Mouse (Mus musculus) naive thymus-derived CD4-positive, alpha-beta T cell, adult 5 months (primary cell): ENCODE results near the gene Rab30. TPM values are rescaled to one million over a fixed set of nuclear protein-coding genes. Genes with fewer than 3 reads are reported as not detected.

Source experiments
- polyA plus RNA-seq: library from polyadenylated mRNA; unstranded; fragments of 100-300 nt; shearing (Covaris generic); gene quantifications from one replicate; pipeline ENCODE4 v1.2.1, GENCODE M21; 2017

The Rab30 gene
- 0.04 TPM for polyA plus RNA-seq

DNA sequence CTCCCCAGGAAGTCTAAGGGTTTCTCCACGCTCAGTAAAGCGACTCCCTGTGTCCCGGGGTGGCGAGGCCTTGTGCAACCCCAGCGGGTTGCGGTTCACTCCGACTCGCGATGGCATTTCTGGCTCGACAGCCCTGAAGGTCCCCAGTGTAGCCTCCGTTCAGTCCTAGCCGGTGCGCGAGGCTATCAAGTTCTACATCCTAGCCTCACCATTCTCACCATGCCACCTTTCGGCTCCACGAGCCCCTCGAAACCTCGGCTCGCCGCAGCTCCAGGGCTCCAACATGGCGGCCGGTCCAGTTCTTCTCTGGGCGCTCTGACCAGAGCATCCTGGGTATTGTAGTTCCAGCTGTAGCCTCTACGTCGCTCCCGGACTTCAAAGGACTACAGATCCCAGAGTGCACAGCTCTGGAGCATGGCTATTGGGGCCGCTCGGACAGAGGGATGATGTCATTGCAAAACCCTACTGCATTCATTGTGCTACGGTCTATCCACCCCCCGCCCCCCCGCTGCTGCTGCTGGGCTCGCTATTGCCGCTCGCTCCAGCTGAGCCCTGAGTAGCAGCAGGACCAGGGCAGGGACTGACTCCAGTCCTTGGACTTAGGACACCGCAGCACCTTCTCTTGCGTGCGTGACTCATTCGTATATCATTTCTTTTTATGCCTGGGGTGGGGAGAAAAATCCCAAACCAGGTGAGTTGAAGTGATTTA is at the start of gene Rab30:
Gene Rab30 (plus strand): TSS at position 452 of the 709 bp plus-strand sequence.

GRCm38 (mm10) chr7:92874116-92874675 is 132.8 kb downstream of the Rab30 start, which contains the start of the genes Ddias and Prcp:
Gene Ddias, minus strand, starts transcription at chr7:92874247.
Gene Prcp, plus strand, starts transcription at chr7:92874470.

Other genes starting within 250 kb of the Rab30 start
- 7.5 TPM for gene Ccdc90b, start 180.5 kb upstream of the Rab30 start, polyA plus RNA-seq
- not detected for gene Ankrd42, start 104.5 kb upstream of the Rab30 start, polyA plus RNA-seq
- gene Pcf11, start 71.7 kb upstream of the Rab30 start, polyA plus RNA-seq = 70.3 TPM
- gene Ddias, start 132.6 kb downstream of the Rab30 start, polyA plus RNA-seq = 2.9 TPM
- 17.6 TPM for gene Prcp, start 132.9 kb downstream of the Rab30 start, polyA plus RNA-seq